Mouse (Mus musculus): ENCODE measurements around the gene Slc16a5.

The Slc16a5 gene

GRCm38 (mm10) chr11:115514238-115514663 is 52.0 kb downstream of the Slc16a5 start, which contains the start of gene Jpt1:
Gene Jpt1, minus strand, starts transcription at chr11:115514387.
- DNase-seq (ENCODE audit: low spot score), result peak; percentile 97

GRCm38 (mm10) chr11:115515021-115515420 is 52.7 kb downstream of the Slc16a5 start:
- no peak for DNase-seq (ENCODE audit: low spot score)

- DNase-seq (ENCODE audit: low spot score), result no peak
Measured at GRCm38 (mm10) chr11:115516942-115517341, 54.7 kb downstream of the Slc16a5 start.

- DNase-seq (ENCODE audit: low spot score), result no peak
Measured at GRCm38 (mm10) chr11:115518693-115519092, 56.4 kb downstream of the Slc16a5 start.

- DNase-seq (ENCODE audit: low spot score), result no peak
Measured at GRCm38 (mm10) chr11:115519581-115519980, 57.3 kb downstream of the Slc16a5 start.

- DNase-seq (ENCODE audit: low spot score), result no peak
Measured at GRCm38 (mm10) chr11:115520218-115520617, 57.9 kb downstream of the Slc16a5 start.

- DNase-seq (ENCODE audit: low spot score), result no peak
Measured at GRCm38 (mm10) chr11:115521080-115521479, 58.8 kb downstream of the Slc16a5 start.

GRCm38 (mm10) chr11:115522238-115522637 is 60.0 kb downstream of the Slc16a5 start:
- DNase-seq (ENCODE audit: low spot score), result no peak

- no peak for DNase-seq (ENCODE audit: low spot score)
Measured at GRCm38 (mm10) chr11:115522703-115523102, 60.4 kb downstream of the Slc16a5 start.

Measured in layer of hippocampus, adult 11-12 months (tissue).